Mouse (Mus musculus): ENCODE measurements at regions not wholly inside any gene's neighbourhood (a gene's known extent, or its start where the extent isn't known, plus 50 kb on each side); places are given as distances from the start of the nearest gene placed in this dataset.
A peak's percentile ranks its signal among the peaks of the same experiment; 100 is the strongest.
"Not testable (repeated sequence)": the region's sequence is repeated elsewhere in the genome, so short reads cannot be mapped to it uniquely, and the experiment has no call there.

GRCm38 (mm10) chr17:62160301-62160700 is 720.8 kb downstream of the Efna5 start:
- H3K27me3 ChIP-seq (ENCODE audit: control insufficient read depth, insufficient read depth, low read length) = no peaks in the 10 kb centered on the region
- ATAC-seq (ENCODE audit: low FRiP score, low TSS enrichment) = no peak

GRCm38 (mm10) chr17:62135050-62135449 is 746.1 kb downstream of the Efna5 start:
- H3K4me2 ChIP-seq (replicated peaks; ENCODE audit: low read depth, low read length) = no peak overlapping the region
- WGBS = 93% methylated on average over 3 of the region's 3 CpGs
- H3K9me3 ChIP-seq (ENCODE audit: control insufficient read depth, low read length) = no peaks in the 10 kb centered on the region
- H3K4me3 ChIP-seq (ENCODE audit: low read length) = no peak overlapping the region
- no peak overlapping the region for H3K9ac ChIP-seq (ENCODE audit: low read depth, low read length)
- H3K36me3 ChIP-seq (ENCODE audit: control insufficient read depth, insufficient read depth, low read length) = no peaks in the 10 kb centered on the region
- H3K27me3 ChIP-seq (ENCODE audit: control insufficient read depth, insufficient read depth, low read length) = no peaks in the 10 kb centered on the region
- no peak overlapping the region for H3K27ac ChIP-seq (ENCODE audit: low read depth, low read length)
- no peak for ATAC-seq (ENCODE audit: low FRiP score, low TSS enrichment)
- H3K4me1 ChIP-seq (ENCODE audit: control insufficient read depth, insufficient read depth, low read length) = no peaks in the 10 kb centered on the region

More at GRCm38 (mm10) chr17:62160301-62160700, 720.8 kb downstream of the Efna5 start:
- H3K4me3 ChIP-seq (ENCODE audit: low read length) = no peak overlapping the region
- no peak overlapping the region for H3K4me2 ChIP-seq (replicated peaks; ENCODE audit: low read depth, low read length)
- 55% methylated on average over 2 of the region's 2 CpGs for WGBS
- no peaks in the 10 kb centered on the region for H3K36me3 ChIP-seq (ENCODE audit: control insufficient read depth, insufficient read depth, low read length)
- H3K9me3 ChIP-seq (ENCODE audit: control insufficient read depth, low read length) = no peaks in the 10 kb centered on the region
- no peaks in the 10 kb centered on the region for H3K4me1 ChIP-seq (ENCODE audit: control insufficient read depth, insufficient read depth, low read length)
- H3K9ac ChIP-seq (ENCODE audit: low read depth, low read length) = no peak overlapping the region
- H3K27ac ChIP-seq (ENCODE audit: low read depth, low read length) = no peak overlapping the region

GRCm38 (mm10) chr17:62111703-62112102 is 769.4 kb downstream of the Efna5 start:
- H3K4me1 ChIP-seq (ENCODE audit: control insufficient read depth, insufficient read depth, low read length); ATAC-seq (ENCODE audit: low FRiP score, low TSS enrichment); H3K9me3 ChIP-seq (ENCODE audit: control insufficient read depth, low read length); H3K27me3 ChIP-seq (ENCODE audit: control insufficient read depth, insufficient read depth, low read length); H3K36me3 ChIP-seq (ENCODE audit: control insufficient read depth, insufficient read depth, low read length); H3K4me3 ChIP-seq (ENCODE audit: low read length); H3K27ac ChIP-seq (ENCODE audit: low read depth, low read length); H3K4me2 ChIP-seq (replicated peaks; ENCODE audit: low read depth, low read length); H3K9ac ChIP-seq (ENCODE audit: low read depth, low read length): not testable (repeated sequence)
- 90% methylated on average over 3 of the region's 3 CpGs for WGBS

GRCm38 (mm10) chr17:62109052-62109451 is 772.1 kb downstream of the Efna5 start:
- Histone ChIP-seq H3K4me1 (ENCODE audit: control insufficient read depth, insufficient read depth, low read length) (no peaks in the 10 kb centered on the region), H3K27me3 (ENCODE audit: control insufficient read depth, insufficient read depth, low read length) (no peaks in the 10 kb centered on the region), H3K27ac (ENCODE audit: low read depth, low read length) (no peak overlapping the region), H3K36me3 (ENCODE audit: control insufficient read depth, insufficient read depth, low read length) (no peaks in the 10 kb centered on the region), H3K4me2 (replicated peaks; ENCODE audit: low read depth, low read length) (no peak overlapping the region), H3K4me3 (ENCODE audit: low read length) (no peak overlapping the region), H3K9me3 (ENCODE audit: control insufficient read depth, low read length) (no peaks in the 10 kb centered on the region), H3K9ac (ENCODE audit: low read depth, low read length) (no peak overlapping the region)
- no peak for ATAC-seq (ENCODE audit: low FRiP score, low TSS enrichment)

GRCm38 (mm10) chr17:62083281-62083680 is 797.8 kb downstream of the Efna5 start:
- Histone ChIP-seq H3K4me3 (ENCODE audit: low read length) (no peak overlapping the region), H3K9me3 (ENCODE audit: control insufficient read depth, low read length) (no peaks in the 10 kb centered on the region), H3K36me3 (ENCODE audit: control insufficient read depth, insufficient read depth, low read length) (no peaks in the 10 kb centered on the region), H3K27me3 (ENCODE audit: control insufficient read depth, insufficient read depth, low read length) (no peaks in the 10 kb centered on the region), H3K4me2 (replicated peaks; ENCODE audit: low read depth, low read length) (no peak overlapping the region), H3K9ac (ENCODE audit: low read depth, low read length) (no peak overlapping the region), H3K4me1 (ENCODE audit: control insufficient read depth, insufficient read depth, low read length) (no peaks in the 10 kb centered on the region), H3K27ac (ENCODE audit: low read depth, low read length) (no peak overlapping the region)
- ATAC-seq (ENCODE audit: low FRiP score, low TSS enrichment) = no peak
- WGBS = 85% methylated on average over 4 of the region's 4 CpGs

GRCm38 (mm10) chr17:62077604-62078003 is 803.5 kb downstream of the Efna5 start:
- no peak overlapping the region for H3K4me3 ChIP-seq (ENCODE audit: low read length)
- no peak overlapping the region for H3K9ac ChIP-seq (ENCODE audit: low read depth, low read length)
- no peak for ATAC-seq (ENCODE audit: low FRiP score, low TSS enrichment)
- no peak overlapping the region for H3K4me2 ChIP-seq (replicated peaks; ENCODE audit: low read depth, low read length)
- H3K27ac ChIP-seq (ENCODE audit: low read depth, low read length) = no peak overlapping the region
- no peaks in the 10 kb centered on the region for H3K27me3 ChIP-seq (ENCODE audit: control insufficient read depth, insufficient read depth, low read length)
- no peaks in the 10 kb centered on the region for H3K36me3 ChIP-seq (ENCODE audit: control insufficient read depth, insufficient read depth, low read length)
- 90% methylated on average over 7 of the region's 7 CpGs for WGBS
- H3K9me3 ChIP-seq (ENCODE audit: control insufficient read depth, low read length) = no peaks in the 10 kb centered on the region
- H3K4me1 ChIP-seq (ENCODE audit: control insufficient read depth, insufficient read depth, low read length) = no peaks in the 10 kb centered on the region

- Histone ChIP-seq H3K27ac (ENCODE audit: low read depth, low read length) (no peak overlapping the region), H3K9ac (ENCODE audit: low read depth, low read length) (no peak overlapping the region), H3K4me1 (ENCODE audit: control insufficient read depth, insufficient read depth, low read length) (no peaks in the 10 kb centered on the region), H3K36me3 (ENCODE audit: control insufficient read depth, insufficient read depth, low read length) (no peaks in the 10 kb centered on the region), H3K4me2 (replicated peaks; ENCODE audit: low read depth, low read length) (no peak overlapping the region), H3K27me3 (ENCODE audit: control insufficient read depth, insufficient read depth, low read length) (no peaks in the 10 kb centered on the region), H3K4me3 (ENCODE audit: low read length) (no peak overlapping the region), H3K9me3 (ENCODE audit: control insufficient read depth, low read length) (no peaks in the 10 kb centered on the region)
- WGBS = 83% methylated on average over 1 of the region's 1 CpGs
- no peak for ATAC-seq (ENCODE audit: low FRiP score, low TSS enrichment)
Measured at GRCm38 (mm10) chr17:62064939-62065338, 816.2 kb downstream of the Efna5 start.

GRCm38 (mm10) chr17:62058016-62058415 is 823.1 kb downstream of the Efna5 start:
- no peak for ATAC-seq (ENCODE audit: low FRiP score, low TSS enrichment)
- WGBS = 25% methylated on average over 3 of the region's 3 CpGs
- H3K4me2 ChIP-seq (replicated peaks; ENCODE audit: low read depth, low read length) = no peak overlapping the region

GRCm38 (mm10) chr17:62054801-62055200 is 826.3 kb downstream of the Efna5 start:
- Histone ChIP-seq H3K9me3 (ENCODE audit: control insufficient read depth, low read length) (no peaks in the 10 kb centered on the region), H3K27ac (ENCODE audit: low read depth, low read length) (no peak overlapping the region), H3K4me2 (replicated peaks; ENCODE audit: low read depth, low read length) (no peak overlapping the region), H3K36me3 (ENCODE audit: control insufficient read depth, insufficient read depth, low read length) (no peaks in the 10 kb centered on the region), H3K4me1 (ENCODE audit: control insufficient read depth, insufficient read depth, low read length) (no peaks in the 10 kb centered on the region), H3K4me3 (ENCODE audit: low read length) (no peak overlapping the region), H3K27me3 (ENCODE audit: control insufficient read depth, insufficient read depth, low read length) (no peaks in the 10 kb centered on the region), H3K9ac (ENCODE audit: low read depth, low read length) (no peak overlapping the region)
- ATAC-seq (ENCODE audit: low FRiP score, low TSS enrichment) = peak; percentile 35; the same call in 1 of the 2 replicates
- WGBS = 47% methylated on average over 6 of the region's 6 CpGs

More at GRCm38 (mm10) chr17:62058016-62058415, 823.1 kb downstream of the Efna5 start:
- Histone ChIP-seq H3K27me3 (ENCODE audit: control insufficient read depth, insufficient read depth, low read length) (no peaks in the 10 kb centered on the region), H3K27ac (ENCODE audit: low read depth, low read length) (no peak overlapping the region), H3K36me3 (ENCODE audit: control insufficient read depth, insufficient read depth, low read length) (no peaks in the 10 kb centered on the region), H3K4me3 (ENCODE audit: low read length) (no peak overlapping the region), H3K4me1 (ENCODE audit: control insufficient read depth, insufficient read depth, low read length) (no peaks in the 10 kb centered on the region), H3K9me3 (ENCODE audit: control insufficient read depth, low read length) (no peaks in the 10 kb centered on the region), H3K9ac (ENCODE audit: low read depth, low read length) (no peak overlapping the region)

- H3K9me3 ChIP-seq (ENCODE audit: control insufficient read depth, low read length) = no peaks in the 10 kb centered on the region
Measured at GRCm38 (mm10) chr17:62048989-62049388, 832.1 kb downstream of the Efna5 start.

More at GRCm38 (mm10) chr17:62048989-62049388, 832.1 kb downstream of the Efna5 start:
- Histone ChIP-seq H3K4me1 (ENCODE audit: control insufficient read depth, insufficient read depth, low read length) (no peaks in the 10 kb centered on the region), H3K9ac (ENCODE audit: low read depth, low read length) (no peak overlapping the region), H3K4me3 (ENCODE audit: low read length) (no peak overlapping the region), H3K27ac (ENCODE audit: low read depth, low read length) (no peak overlapping the region), H3K36me3 (ENCODE audit: control insufficient read depth, insufficient read depth, low read length) (no peaks in the 10 kb centered on the region), H3K27me3 (ENCODE audit: control insufficient read depth, insufficient read depth, low read length) (no peaks in the 10 kb centered on the region), H3K4me2 (replicated peaks; ENCODE audit: low read depth, low read length) (no peak overlapping the region)
- ATAC-seq (ENCODE audit: low FRiP score, low TSS enrichment) = no peak
- 85% methylated on average over 3 of the region's 3 CpGs for WGBS
